Mouse (Mus musculus) layer of hippocampus, adult 18-20 months (tissue): ENCODE results near the gene Col11a2. TPM values are rescaled to one million over a fixed set of nuclear protein-coding genes. Genes with fewer than 3 reads are reported as not detected.

ENCODE experiments used
- DNase-seq, 2 experiments: peaks; one replicate each; pipeline ENCODE4 v3.0.0; 2022; ENCODE audit warnings: low spot score in 2 of 2
- microRNA-seq, 2 experiments: library from miRNA; unstranded; fragments of <30 nt; microRNA quantifications; one replicate each; pipeline ENCODE4 v1.2.0; 2021
- total RNA-seq, 2 experiments: library from RNA; stranded (reverse); gene quantifications; 2 replicates each; pipeline ENCODE4 v1.2.3; 2021

The Col11a2 gene
- total RNA-seq, 2 experiments from 2014 or later = 22.5 to 23.4 TPM

DNA sequence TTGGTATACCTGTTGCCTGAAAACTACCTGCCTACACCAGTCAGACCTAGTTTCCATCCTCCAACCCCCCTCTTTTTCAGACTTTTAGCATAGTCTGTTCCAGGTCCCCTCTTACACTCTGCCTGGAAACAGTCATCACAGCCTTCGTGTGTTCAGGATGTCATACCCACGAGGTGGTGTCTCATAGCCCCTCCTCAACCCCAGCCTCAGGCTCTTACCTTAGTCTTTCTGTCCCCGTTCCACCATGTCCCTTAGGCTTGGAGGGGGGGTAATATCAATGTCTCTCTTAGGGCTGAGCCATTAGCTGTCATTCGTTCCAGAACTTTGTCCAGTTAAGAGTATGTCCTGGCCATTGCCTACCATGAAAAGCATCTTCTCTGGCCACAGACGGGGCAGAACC lies 61.9 kb downstream of the Col11a2 start:
- DNase-seq = no peak

GRCm38 (mm10) chr17:34101604-34102032 lies 62.4 kb downstream of the Col11a2 start:
- peak; percentile 77 to 95 for DNase-seq

DNA sequence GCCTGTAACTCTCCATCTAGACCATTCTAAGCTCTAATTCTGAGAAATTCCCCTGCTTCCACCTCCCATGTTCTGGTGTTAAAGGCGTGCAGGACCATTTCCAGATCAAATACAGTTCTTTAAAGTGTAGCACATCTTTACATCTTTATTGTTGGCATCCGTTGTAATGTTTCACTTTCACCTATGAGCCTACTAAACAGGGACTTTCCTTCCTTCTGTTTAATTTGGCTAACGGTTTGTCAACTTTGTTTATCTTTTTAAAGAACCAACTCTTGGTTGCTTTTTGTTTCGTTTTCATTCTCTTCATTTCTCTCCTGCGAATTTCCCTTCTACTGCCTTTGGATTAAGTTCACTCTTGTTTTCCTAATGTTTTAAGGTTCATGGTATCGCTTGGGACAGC lies 63.6 kb downstream of the Col11a2 start:
- DNase-seq = no peak

DNA sequence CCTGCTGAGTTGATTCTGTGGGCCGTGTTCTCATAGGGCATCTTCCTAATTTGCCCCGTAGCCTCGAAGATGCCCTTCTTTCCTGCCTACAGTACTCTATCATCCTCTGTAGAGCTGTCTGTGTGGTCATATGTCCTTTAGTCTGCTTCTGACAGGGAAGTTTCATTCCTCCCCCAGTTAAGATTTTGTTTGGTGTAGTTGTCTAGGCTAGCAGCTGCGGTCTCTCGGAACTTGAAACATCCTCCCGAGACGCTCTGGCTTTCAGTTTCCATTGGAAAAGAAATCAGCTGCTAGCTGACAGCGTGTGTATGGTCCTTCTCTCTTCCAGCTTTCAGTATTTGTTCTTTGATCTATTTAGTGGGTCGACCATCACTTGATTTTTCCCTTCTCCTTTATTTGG lies 65.6 kb downstream of the Col11a2 start:
- no peak for DNase-seq

DNA sequence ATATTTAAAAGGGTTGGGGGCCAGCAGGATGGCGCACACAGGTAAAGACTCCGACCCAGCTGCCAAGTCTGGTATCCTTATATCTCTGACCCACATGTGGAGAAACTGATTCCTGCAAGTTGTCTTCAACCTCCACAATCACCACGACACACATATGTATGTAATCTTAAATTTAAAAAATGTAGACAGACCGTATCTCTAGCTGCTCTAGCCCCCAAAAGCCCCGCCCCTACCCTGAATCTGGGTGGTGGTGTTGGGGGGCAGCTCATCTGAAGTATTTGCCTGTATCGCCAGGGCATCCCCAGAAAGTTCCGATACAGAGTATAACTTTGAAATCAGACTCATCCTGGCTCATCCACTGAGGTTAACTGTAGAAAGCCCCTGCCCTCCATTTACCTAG lies 67.3 kb downstream of the Col11a2 start:
- DNase-seq = no peak

DNA sequence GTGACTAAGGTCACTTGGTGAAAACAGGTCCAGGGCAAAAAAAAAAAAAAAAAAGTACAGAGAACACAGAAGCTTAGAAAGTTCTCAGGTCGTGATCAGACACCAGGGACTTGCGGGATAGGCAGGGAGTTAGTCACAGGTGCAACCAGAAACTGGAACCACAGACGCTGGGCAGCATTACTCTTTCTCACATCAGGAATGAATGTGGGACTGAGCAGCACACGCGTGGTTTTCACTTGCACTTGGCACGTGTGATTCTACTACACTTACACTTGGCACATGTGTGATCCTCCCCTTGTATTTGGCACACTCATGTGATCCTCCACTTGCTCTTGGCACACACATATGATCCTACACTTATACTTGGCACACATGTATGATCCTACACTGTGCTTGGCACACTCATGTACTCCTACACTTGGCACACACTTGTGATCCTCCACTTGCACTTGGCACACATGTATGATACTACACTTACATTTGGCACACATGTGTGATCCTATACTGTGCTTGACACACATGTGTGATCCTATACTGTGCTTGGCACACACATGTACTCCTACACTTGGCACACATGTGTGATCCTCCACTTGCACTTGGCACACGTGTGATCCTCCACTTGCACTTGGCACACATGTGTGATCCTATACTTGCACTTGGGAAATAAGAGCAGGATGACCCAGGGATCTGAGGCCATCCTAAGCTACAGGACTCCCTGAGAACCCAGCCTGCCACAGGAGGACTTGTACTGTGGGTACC lies 68.1 kb downstream of the Col11a2 start:
- DNase-seq = no peak

DNA sequence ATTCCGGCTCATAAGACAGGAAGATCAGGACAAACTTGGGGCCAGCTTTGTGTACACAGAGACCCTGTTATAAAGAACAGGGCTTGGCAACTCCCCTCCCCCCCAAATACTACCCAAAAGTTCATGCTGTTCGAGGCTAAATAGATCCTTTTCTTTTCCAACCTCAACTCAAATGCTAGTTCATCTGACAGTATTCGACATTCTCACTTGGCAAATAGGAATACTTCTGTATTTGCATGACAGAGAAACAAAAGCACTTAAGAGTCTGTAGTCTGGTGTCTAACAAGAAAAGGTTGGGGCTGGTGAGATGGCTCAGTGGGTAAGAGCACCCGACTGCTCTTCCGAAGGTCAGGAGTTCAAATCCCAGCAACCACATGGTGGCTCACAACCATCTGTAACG lies 69.2 kb downstream of the Col11a2 start:
- DNase-seq = no peak

GRCm38 (mm10) chr17:34109038-34109805 lies 70.0 kb downstream of the Col11a2 start:
- DNase-seq = no peak

DNA sequence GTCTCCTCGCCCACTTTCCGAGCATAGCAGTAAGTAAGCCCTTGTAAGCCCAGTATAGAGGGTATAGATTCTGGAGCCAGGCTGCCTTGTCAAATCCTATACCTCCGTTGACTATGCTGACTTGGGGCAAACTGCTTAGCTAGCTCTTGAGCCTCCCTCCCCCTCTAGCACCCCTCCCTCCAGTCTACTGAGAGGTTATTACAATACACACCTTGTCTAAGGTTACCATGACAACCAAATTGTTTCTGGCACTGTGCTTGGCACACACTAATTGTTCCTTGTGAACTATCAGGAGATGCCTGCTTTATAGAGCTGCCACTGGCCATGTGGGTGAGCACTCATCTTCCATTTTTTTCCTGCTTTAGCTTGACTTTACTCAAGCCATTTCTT lies 70.6 kb downstream of the Col11a2 start:
- DNase-seq = no peak

DNA sequence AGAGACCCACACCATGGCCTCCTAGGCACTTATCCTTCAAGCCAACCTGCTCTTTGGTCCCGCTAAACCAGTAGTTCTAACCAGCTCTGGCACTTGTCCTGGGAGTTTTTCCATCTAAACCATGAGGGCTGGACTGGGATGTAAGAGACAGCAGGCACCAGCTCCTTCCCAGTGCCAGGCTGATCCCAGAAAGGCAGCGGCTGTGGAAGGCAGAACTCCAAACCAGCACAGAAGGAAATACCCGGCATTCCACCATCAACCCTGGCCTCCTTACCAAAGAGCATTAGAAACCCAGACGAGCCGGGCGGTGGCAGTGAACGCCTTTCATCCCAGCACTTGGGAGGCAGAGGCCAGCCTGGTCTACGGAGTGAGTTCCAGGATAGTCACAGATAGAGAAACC lies 71.1 kb downstream of the Col11a2 start:
- no peak for DNase-seq

DNA sequence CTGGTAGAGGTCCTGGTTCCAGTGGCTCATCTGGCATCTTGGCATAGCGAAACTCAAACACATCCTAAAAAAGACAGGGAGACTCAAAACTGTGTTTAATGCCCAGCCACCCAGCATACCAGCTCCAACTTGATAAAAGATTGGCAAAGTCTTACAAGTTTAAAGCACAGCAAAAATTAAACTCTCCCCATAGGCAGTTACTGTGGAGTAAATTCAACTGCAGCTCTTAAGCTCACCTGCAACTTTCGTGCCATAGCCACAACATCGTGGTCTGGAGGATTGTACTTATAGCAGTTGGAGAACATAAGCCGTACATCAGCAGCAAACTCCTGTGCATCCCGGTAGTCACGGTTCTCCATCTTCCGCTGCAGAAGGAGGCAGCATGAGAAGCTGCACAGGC lies 74.9 kb downstream of the Col11a2 start:
- DNase-seq = no peak

Small RNA genes within 50 kb of the gene (microRNA-seq; reads per million reads assigned to microRNA genes)
- gene Mir219a-1 = 0 to 0.39 reads per million in 2 experiments
- gene Mir219c = 0 reads per million in 2 experiments

Other genes starting within 250 kb of the Col11a2 start
- gene Kank3, start 228.9 kb upstream of the Col11a2 start, total RNA-seq = 10 to 100 TPM; 27.6 to 28.8 TPM
- gene Rps28, start 214.9 kb upstream of the Col11a2 start, total RNA-seq = 100 to 1,000 TPM; 756 to 834 TPM
- gene Ndufa7, start 214.9 kb upstream of the Col11a2 start, total RNA-seq = 100 to 1,000 TPM; 199 to 208 TPM
- 10 to 100 TPM; 20.4 to 23.3 TPM for gene Cd320, start 196.3 kb upstream of the Col11a2 start, total RNA-seq
- not detected for gene Gm7029, start 165.6 kb upstream of the Col11a2 start, total RNA-seq
- gene Kifc1, start 148.8 kb upstream of the Col11a2 start, total RNA-seq = 1 to 10 TPM; 1.8 to 2.6 TPM
- under 1 TPM in 1 of 2 experiments, not detected in 1; 0.42 TPM for gene Platr17, start 134.3 kb upstream of the Col11a2 start, total RNA-seq
- gene Daxx, start 130.0 kb upstream of the Col11a2 start, total RNA-seq = 10 to 100 TPM; 29.6 to 32.9 TPM
- 10 to 100 TPM; 38.3 to 38.5 TPM for gene Tapbp, start 123.5 kb upstream of the Col11a2 start, total RNA-seq
- 10 to 100 TPM; 34.3 to 34.4 TPM for gene Zbtb22, start 123.5 kb upstream of the Col11a2 start, total RNA-seq
- 10 to 100 TPM; 61.9 to 63.0 TPM for gene Rgl2, start 109.9 kb upstream of the Col11a2 start, total RNA-seq
- 10 to 100 TPM; 94.9 to 95.8 TPM for gene Pfdn6, start 99.1 kb upstream of the Col11a2 start, total RNA-seq
- 10 to 100 TPM; 13.2 to 15.5 TPM for gene Wdr46, start 98.8 kb upstream of the Col11a2 start, total RNA-seq
- gene B3galt4, start 87.9 kb upstream of the Col11a2 start, total RNA-seq = 1 to 10 TPM; 5.1 to 5.2 TPM
- gene Vps52, start 83.6 kb upstream of the Col11a2 start, total RNA-seq = 10 to 100 TPM; 76.1 to 79.8 TPM
- 100 to 1,000 TPM; 319 to 336 TPM for gene Rps18, start 83.4 kb upstream of the Col11a2 start, total RNA-seq
- gene H2-K1, start 39.1 kb upstream of the Col11a2 start, total RNA-seq = 10 to 100 TPM; 25.5 to 26.9 TPM
- gene Ring1, start 14.8 kb upstream of the Col11a2 start, total RNA-seq = 10 to 100 TPM; 39.0 to 40.8 TPM
- gene H2-Ke6, start 11.4 kb upstream of the Col11a2 start, total RNA-seq = 10 to 100 TPM; 59.7 to 63.9 TPM
- 100 to 1,000 TPM in 1 of 2 experiments, 10 to 100 TPM in 1; 90.7 to 105 TPM for gene Slc39a7, start 7.8 kb upstream of the Col11a2 start, total RNA-seq
- gene Rxrb, start 7.6 kb upstream of the Col11a2 start, total RNA-seq = 10 to 100 TPM; 77.1 to 85.8 TPM
- not detected for gene H2-Oa, start 52.9 kb downstream of the Col11a2 start, total RNA-seq
- gene H2-DMa, start 80.1 kb downstream of the Col11a2 start, total RNA-seq = 10 to 100 TPM; 27.4 to 32.5 TPM
- gene Brd2, start 83.2 kb downstream of the Col11a2 start, total RNA-seq = 100 to 1,000 TPM; 184 to 185 TPM
- gene H2-DMb2, start 103.9 kb downstream of the Col11a2 start, total RNA-seq = 1 to 10 TPM; 1.3 to 1.6 TPM
- gene H2-DMb1, start 113.6 kb downstream of the Col11a2 start, total RNA-seq = 1 to 10 TPM; 3.2 to 3.8 TPM
- gene Tap1, start 148.1 kb downstream of the Col11a2 start, total RNA-seq = 1 to 10 TPM; 3.6 to 3.9 TPM
- 1 to 10 TPM; 2.1 to 3.7 TPM for gene Psmb9, start 148.3 kb downstream of the Col11a2 start, total RNA-seq
- gene Psmb8, start 158.3 kb downstream of the Col11a2 start, total RNA-seq = 1 to 10 TPM; 4.1 to 5.8 TPM
- gene Tap2, start 164.1 kb downstream of the Col11a2 start, total RNA-seq = 10 to 100 TPM in 1 of 2 experiments, 1 to 10 TPM in 1; 8.4 to 12.8 TPM
- under 1 TPM; 0.20 to 0.37 TPM for gene H2-Ob, start 199.5 kb downstream of the Col11a2 start, total RNA-seq
- gene H2-Ab1, start 218.3 kb downstream of the Col11a2 start, total RNA-seq = 1 to 10 TPM; 1.3 to 1.9 TPM
- gene H2-Aa, start 248.4 kb downstream of the Col11a2 start, total RNA-seq = 1 to 10 TPM; 1.3 to 1.4 TPM